Mouse (Mus musculus) heart, adult 11 months (tissue): Measurements from ENCODE around the gene Gm4869.

ENCODE experiments used
- DNase-seq: peaks from one replicate; pipeline ENCODE4 v3.0.0; 2022

Gene Gm4869

DNA sequence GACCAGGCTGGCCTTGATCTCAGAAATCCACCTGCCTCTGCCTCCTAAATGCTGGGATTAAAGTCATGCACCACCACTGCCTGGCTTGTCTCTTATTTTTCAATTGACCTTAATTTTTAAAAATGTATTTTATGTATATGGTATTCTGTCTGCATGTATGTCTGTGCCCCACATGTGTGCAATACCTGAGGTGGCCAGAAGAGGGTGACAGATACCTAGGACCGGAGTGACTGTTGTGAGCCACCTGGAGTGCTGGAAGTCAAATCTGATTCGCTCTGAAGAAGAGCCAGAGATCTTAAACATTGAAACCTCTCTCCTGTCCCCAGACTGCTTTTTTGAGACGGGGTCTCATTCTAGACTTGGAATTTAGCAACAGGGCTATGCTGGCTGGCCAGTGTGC is 26.9 kb downstream of the Gm4869 start:
- DNase-seq, result no peak

DNA sequence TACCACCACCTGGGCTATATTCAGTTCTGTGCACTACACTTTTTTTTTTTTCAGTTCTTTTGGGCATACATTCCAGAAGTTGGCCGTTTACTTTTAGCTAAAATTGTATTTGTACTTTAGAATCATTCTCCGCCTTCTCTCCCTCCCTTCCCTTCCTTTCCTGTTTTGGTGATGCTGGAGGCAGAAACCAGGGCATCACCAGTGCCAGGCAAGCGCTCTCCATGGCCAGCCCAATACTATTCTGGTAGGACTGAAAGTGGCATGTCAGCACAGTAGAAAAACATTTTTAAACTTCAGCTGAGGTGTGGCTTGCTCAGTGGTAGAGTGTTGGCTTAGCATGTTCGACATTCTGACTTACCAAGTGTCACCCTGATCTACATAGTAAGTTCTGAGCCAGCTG is 36.0 kb downstream of the Gm4869 start:
- DNase-seq, result no peak

DNA sequence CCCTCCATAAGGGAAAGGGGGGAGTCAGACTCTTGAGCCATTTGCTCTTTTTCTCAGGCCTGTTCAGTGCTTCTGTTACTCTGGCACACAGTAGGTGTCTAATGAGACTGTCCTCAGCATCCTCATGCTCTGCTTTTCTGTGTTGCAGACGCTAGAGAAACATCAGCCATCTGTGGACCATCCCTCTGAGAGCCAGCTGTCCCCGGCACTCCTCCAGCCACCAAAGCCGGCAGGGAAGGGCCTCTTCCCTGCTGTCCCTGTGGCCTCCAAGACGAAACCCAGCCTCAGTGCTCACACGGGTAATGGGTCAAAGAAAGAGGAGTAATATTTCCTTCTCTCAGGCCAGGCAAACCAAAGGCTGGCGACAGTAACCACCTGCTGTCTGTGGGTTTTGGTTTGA is 45.7 kb downstream of the Gm4869 start:
- peak; percentile 83 for DNase-seq

GRCm38 (mm10) chr5:140492684-140493233 is 47.3 kb downstream of the Gm4869 start:
- DNase-seq, result peak; percentile 86

- no peak for DNase-seq
Observed at GRCm38 (mm10) chr5:140498176-140498575, 52.7 kb downstream of the Gm4869 start.

DNA sequence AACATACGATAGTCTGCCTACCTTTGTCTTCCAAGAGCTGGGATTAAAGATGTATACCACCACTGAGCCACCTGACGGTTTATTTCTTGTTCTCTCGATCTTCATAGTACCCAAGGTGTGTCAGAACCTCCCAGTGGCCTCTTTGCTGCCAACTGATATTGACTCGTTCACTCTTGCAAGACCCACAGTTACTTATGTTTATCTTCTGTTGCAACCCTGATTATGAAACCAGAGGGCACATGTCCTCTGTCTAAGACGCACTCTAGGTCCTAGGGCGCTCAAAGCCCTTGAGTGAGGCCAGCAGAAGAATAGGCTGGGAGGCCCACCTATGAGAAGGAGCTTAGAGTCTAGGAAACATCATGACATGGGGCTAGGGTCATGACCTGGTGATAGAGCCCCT is 55.3 kb downstream of the Gm4869 start:
- DNase-seq, result no peak

DNA sequence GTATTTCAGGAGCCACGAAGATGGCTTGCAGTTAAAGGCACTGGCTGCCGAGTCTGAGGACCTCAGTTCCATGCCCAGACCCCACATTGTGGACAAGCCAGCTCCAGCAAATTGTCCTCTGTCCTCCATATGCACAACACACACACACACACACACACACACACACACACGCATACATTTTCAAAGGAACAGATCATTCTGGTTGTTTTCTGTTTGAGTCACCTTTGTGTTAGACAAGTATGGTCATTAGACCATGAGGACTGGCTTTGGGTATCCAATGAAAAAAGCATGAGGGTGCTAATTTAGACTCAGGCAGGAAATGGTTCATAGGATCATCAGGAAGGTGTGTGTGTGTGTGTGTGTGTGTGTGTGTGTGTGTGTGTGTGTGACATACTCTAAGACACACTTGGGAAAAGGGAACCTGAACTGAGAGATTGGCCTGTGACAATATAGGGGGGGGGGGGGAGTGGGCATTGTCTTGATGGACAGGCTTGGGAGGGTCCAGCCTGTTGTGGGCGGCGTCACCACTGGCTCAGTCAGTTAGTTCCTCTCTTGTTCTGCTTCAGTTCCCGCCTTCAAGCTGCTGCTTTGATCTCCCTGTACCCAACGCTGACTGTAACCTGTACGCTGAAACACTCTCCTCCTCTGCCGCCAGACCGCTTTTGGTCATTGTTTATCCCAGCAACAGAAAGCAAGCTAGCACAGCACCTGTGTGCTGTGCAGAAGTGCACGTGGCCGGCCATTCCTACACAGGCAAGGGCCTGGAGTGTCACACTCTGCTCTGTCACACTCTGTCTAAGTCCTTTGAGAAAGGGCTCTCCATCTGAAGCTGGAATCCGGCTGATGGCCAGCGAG is 56.8 kb downstream of the Gm4869 start:
- DNase-seq, result peak; percentile 91

- DNase-seq, result peak; percentile 98
Observed at GRCm38 (mm10) chr5:140502925-140503324, 57.5 kb downstream of the Gm4869 start.

DNA sequence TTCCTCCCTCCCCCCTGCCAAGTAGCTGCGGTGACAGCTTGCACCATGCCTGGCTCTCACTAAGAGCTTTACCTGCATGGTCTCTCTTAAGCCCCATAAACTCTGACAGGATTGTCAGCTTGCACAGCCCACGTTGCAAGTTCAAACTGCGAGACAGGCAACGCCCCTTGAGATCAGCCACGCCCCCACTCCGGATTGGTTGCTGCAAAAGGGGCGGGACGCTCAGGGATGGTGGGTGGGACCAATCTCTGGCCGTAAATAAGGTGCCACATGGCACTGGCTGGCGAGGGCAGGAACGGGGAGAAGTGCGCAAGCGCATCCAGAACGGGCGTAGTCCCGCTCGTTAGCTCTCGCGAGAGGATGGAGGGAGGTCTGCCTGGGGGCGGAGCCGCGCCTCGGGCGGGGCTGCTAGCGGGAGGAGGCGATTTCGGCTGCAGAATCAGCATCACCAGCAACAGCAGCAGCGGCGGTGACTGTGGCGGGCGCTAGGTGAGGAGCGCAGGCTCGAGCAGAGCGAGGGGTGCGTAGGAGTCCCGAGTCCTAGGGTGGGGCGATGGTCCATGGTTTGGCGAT is 59.8 kb downstream of the Gm4869 start, which contains the start of gene Chst12:
Gene Chst12, plus strand, starts transcription at position 343 of the 573 bp plus-strand sequence.
- DNase-seq, result peak; percentile 100

- DNase-seq, result no peak
Observed at GRCm38 (mm10) chr5:140506096-140506794, 60.8 kb downstream of the Gm4869 start.

GRCm38 (mm10) chr5:140507466-140508208 is 62.2 kb downstream of the Gm4869 start:
- DNase-seq, result no peak

DNA sequence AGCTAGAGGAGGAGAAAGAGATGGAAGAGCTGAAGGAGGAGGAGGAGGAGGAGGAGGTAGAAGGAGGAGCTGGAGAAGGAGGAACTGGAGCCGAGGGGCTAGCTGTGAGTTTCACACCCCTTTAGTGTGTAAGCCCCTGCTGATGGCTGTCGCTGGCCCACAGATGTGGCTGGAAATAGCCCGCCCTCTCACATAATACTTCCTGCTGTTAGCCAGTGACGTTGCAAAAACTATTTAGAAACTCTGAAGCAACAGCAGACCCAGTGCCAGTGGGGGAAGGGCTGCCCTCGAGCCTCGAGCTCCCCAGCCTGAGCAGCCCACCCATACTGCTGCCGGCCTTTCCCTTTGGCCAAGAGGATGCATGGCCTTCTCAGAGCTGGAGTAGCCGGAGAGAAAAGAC is 63.2 kb downstream of the Gm4869 start:
- peak; percentile 97 for DNase-seq

DNA sequence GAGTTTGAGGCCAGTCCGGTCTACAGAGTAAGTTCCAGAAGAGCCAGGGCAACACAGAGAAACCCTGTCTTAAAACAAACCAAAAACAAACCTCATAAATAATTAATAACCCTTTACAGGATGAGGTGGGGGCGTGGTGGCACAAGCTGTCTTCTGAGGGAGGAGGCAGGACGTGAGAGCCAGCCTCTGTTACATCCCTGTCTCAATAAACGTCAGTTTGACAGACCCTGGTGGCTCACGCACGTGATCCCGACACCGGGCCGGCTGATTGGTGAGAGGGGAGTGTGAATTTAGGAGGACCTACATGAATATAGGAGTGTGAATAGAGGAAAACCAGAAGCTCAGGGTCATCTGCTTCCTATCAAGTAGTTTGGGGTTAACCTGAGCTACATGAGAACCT is 63.8 kb downstream of the Gm4869 start:
- no peak for DNase-seq

DNA sequence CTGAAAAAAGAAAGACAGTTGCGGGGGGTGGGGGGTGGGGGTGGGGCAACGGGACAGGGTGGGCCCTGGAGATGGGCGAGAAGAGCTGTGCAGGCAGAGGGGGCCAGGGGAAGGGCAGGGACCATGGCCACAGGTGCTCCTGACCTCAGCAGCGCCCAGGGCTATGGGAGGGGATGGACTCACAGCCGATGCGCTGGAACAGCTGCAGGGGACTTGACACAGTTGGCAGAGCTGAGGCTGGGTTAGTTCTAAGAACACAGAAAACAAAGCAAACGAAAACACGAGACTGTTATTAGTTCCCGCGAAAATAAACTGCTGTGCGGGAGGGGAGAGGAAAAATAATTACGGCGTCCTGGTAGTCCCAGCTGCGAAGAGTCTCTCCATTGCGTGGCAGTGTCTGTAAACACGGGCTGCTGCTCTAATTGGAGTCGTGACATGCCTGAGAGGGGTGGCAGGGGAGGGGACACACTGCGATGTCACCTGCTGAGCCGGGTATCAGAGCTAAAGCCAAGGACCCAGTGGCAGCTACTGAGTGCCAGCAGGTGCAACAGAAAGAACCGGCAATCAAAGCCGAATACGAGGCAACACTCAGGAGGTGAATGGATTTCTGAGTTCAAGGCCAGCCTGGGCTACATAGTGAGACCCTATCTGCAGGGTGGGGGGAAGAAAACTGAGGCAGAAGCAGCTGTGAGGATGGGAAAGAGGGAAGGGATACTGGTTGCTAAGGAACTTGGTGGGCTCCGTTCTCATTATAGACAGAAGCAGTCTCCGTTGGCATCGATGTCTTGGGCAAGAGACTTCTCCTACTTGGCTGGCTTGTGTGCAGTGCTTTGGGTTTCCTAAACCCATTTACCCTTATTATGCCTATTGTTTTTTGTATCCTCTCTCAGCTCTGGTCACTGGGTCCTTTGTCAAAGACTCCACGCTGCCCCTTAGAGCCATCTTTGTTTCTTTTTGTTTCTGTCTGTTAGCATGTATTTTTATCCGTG is 64.9 kb downstream of the Gm4869 start:
- peak; percentile 94 for DNase-seq

GRCm38 (mm10) chr5:140513921-140514320 is 68.5 kb downstream of the Gm4869 start:
- DNase-seq, result peak; percentile 92

DNA sequence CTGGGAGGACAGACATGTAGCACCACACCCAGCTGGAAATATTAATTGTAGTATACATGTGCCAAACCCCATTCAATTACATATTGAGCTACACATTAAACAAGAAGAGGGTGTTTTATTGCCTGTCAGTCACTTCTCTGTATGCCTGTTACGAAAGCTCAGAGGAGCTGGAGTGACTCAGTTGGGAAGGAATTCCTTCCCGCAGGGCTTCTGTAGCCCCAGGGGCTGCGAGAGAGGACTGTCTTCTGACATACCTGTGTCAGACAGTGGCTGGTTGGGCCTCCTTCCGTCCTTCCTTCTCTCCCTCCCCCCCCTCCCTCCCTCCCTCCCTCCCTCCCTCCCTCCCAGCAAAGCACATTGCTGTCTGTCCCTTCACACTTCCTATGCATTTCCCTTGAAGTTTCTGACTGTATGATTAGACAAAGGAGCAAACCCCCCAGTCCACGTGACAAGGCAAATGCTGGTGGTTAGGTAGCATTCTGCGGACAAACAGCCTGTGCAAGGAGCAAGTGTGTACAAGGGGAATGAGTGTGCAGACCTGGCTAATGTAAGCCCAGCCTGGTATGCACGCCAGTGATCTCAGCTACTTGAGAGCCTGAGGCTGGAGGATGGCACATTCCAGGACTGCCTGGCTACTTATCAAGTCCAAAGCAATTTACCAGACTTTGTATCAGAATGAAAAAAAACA is 69.5 kb downstream of the Gm4869 start:
- DNase-seq, result no peak

DNA sequence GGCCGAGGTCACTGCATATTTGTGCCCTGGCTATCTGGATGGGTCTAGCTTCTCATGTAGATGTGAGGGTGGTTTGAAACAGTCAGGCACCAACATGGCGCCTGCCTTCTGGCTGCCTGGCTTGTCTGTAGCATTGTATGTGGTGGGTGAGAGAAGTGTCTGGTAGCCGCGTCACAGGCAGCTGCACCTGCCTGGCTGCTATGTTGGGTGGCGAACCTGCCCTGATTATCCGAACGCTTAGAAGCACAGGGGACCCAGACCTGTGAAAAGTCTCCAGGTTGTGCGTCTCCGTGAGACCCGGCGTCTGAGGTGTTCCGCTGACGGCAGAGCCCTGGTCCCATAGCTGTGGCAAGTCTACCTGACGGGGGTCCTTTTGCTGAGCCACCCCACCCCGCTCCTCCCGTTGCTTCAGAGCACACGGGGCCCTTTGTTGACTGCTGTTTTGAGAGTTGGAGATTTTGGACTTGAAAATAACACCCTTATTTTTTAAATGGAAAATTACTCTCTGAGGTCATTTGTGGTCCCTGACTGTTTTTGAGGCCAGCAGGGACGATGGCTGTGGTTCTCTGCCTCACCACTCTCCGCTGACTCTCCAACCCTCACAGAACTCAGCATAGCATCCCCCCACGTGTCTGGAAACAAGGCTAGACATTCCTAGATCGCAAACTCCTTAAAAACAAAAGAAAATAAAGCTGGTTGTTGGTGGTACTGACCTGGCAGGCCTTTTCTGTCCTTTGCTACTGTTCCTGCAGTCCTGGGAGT is 71.9 kb downstream of the Gm4869 start:
- DNase-seq, result no peak

GRCm38 (mm10) chr5:140517921-140518230 is 72.4 kb downstream of the Gm4869 start:
- no peak for DNase-seq

DNA sequence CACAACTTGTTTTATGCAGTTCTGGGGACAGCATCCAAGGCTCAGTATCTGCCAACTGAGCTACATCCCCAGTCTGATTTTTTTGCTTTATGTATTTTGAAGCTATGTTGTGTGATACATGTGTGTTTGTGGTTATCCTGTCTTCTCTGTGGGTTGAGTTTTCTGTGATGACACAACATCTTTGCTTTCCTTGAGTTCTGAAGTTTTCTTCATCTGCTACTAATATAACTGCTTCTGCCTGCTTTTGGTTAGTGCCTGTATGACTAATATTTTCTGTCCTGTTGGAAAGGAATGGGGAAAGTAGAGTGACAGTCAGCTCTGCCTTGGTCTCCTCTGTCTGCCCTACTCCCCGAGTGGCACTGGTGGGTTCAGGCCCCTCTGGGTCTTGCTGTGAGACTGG is 75.8 kb downstream of the Gm4869 start:
- DNase-seq, result no peak

DNA sequence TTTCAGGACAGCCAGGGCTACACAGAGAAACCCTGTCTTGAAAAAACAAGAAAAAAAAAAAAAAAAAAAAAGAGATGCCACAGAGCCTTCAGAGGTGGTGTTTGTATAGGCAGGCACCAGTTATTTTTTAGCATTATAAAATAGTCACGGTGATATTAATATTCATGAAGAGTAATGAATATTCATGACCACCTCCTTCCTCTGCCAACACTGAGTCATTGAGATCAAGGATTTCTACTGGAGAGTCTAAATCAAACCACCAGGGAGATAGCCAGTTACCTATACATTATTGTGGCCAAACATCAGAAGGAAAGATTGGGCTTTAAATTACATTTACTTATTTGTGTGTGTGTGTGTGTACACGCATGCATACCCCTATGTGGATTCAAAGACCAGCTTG is 81.3 kb downstream of the Gm4869 start:
- no peak for DNase-seq
